Mouse (Mus musculus): ENCODE results near the gene Cdc20b. TPM values are rescaled to one million over a fixed set of nuclear protein-coding genes. Genes with fewer than 3 reads are reported as not detected.

Cdc20b gene
- polyA plus RNA-seq, 1 experiment from 2014 or later = 0.86 TPM

- no peak overlapping the region for H3K9ac ChIP-seq
- H3K36me3 ChIP-seq = no peaks in the 10 kb centered on the region
- H3K4me2 ChIP-seq = no peak overlapping the region
- WGBS = 28% methylated on average over 1 of the region's 1 CpGs
- H3K4me3 ChIP-seq = no peak overlapping the region
- no peak for ATAC-seq (ENCODE audit: low FRiP score)
- H3K4me1 ChIP-seq (replicated peaks) = no peaks in the 10 kb centered on the region
- no peaks in the 10 kb centered on the region for H3K9me3 ChIP-seq
- no peak overlapping the region for H3K27ac ChIP-seq
- H3K27me3 ChIP-seq = no peaks in the 10 kb centered on the region
These were observed 47.2 kb downstream of the Cdc20b start for GRCm38 (mm10) chr13:113082101-113082500.

GRCm38 (mm10) chr13:113084732-113085131 is 49.8 kb downstream of the Cdc20b start:
- no peak for ATAC-seq (ENCODE audit: low FRiP score)
- Histone ChIP-seq H3K4me3 (no peak overlapping the region), H3K9me3 (no peaks in the 10 kb centered on the region), H3K4me2 (no peak overlapping the region), H3K27me3 (no peaks in the 10 kb centered on the region), H3K4me1 (replicated peaks) (no peaks in the 10 kb centered on the region), H3K9ac (no peak overlapping the region), H3K36me3 (no peaks in the 10 kb centered on the region), H3K27ac (no peak overlapping the region)
- WGBS = 82% methylated on average over 5 of the region's 5 CpGs

GRCm38 (mm10) chr13:113087226-113088017 is 52.5 kb downstream of the Cdc20b start:
- H3K4me3 ChIP-seq = no peak overlapping the region
- no peak overlapping the region for H3K27ac ChIP-seq
- no peaks in the 10 kb centered on the region for H3K36me3 ChIP-seq
- H3K27me3 ChIP-seq = no peaks in the 10 kb centered on the region
- no peaks in the 10 kb centered on the region for H3K4me1 ChIP-seq (replicated peaks)
- H3K4me2 ChIP-seq = no peak overlapping the region
- no peak for ATAC-seq (ENCODE audit: low FRiP score)
- 88% methylated on average over 13 of the region's 13 CpGs for WGBS
- no peak overlapping the region for H3K9ac ChIP-seq
- H3K9me3 ChIP-seq = no peaks in the 10 kb centered on the region

- 88% methylated on average over 8 of the region's 8 CpGs for WGBS
- Histone ChIP-seq H3K4me2 (no peak overlapping the region), H3K27me3 (no peaks in the 10 kb centered on the region), H3K4me3 (no peak overlapping the region), H3K9me3 (no peaks in the 10 kb centered on the region), H3K4me1 (replicated peaks) (no peaks in the 10 kb centered on the region), H3K27ac (no peak overlapping the region), H3K9ac (no peak overlapping the region), H3K36me3 (no peaks in the 10 kb centered on the region)
- ATAC-seq (ENCODE audit: low FRiP score) = no peak
These were observed 55.6 kb downstream of the Cdc20b start for GRCm38 (mm10) chr13:113090489-113090888.

- 87% methylated on average over 1 of the region's 1 CpGs for WGBS
- ATAC-seq (ENCODE audit: low FRiP score) = no peak
- H3K27me3 ChIP-seq = no peaks in the 10 kb centered on the region
- no peaks in the 10 kb centered on the region for H3K9me3 ChIP-seq
- no peaks in the 10 kb centered on the region for H3K36me3 ChIP-seq
- H3K4me3 ChIP-seq = no peak overlapping the region
- H3K27ac ChIP-seq = no peak overlapping the region
- no peak overlapping the region for H3K4me2 ChIP-seq
- H3K4me1 ChIP-seq (replicated peaks) = no peaks in the 10 kb centered on the region
- H3K9ac ChIP-seq = no peak overlapping the region
These were observed 59.7 kb downstream of the Cdc20b start for GRCm38 (mm10) chr13:113094618-113095017.

- no peak for ATAC-seq (ENCODE audit: low FRiP score)
- no peaks in the 10 kb centered on the region for H3K36me3 ChIP-seq
- no peak overlapping the region for H3K4me2 ChIP-seq
- no peak overlapping the region for H3K9ac ChIP-seq
- H3K9me3 ChIP-seq = no peaks in the 10 kb centered on the region
- H3K4me1 ChIP-seq (replicated peaks) = no peaks in the 10 kb centered on the region
- no peak overlapping the region for H3K27ac ChIP-seq
- H3K4me3 ChIP-seq = no peak overlapping the region
- WGBS = 72% methylated on average over 3 of the region's 3 CpGs
- no peaks in the 10 kb centered on the region for H3K27me3 ChIP-seq
These were observed 62.1 kb downstream of the Cdc20b start for GRCm38 (mm10) chr13:113097011-113097410.

DNA sequence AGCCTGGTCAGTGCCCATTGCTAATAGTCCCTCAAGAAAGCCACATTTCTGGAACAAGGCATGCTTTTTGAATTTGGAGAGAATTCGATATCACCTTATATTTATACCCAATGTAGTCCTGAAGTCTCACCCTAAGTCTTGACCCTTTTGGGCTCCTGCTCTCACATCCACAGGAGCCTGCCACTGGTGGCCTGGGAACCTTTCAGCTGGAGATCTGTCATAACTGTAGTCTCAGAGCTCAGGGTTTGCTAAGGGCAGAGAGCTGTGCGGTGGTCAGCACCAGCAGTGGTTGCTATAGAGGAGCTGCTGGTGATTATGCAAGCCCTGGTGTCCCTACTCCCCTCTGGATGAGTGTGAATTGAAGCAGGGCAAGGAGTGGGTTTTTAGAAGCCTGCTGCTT is 63.5 kb downstream of the Cdc20b start:
- no peak for ATAC-seq (ENCODE audit: low FRiP score)
- Histone ChIP-seq H3K27ac (no peak overlapping the region), H3K9me3 (no peaks in the 10 kb centered on the region), H3K4me3 (no peak overlapping the region), H3K36me3 (no peaks in the 10 kb centered on the region), H3K4me2 (no peak overlapping the region), H3K27me3 (no peaks in the 10 kb centered on the region), H3K4me1 (replicated peaks) (no peaks in the 10 kb centered on the region), H3K9ac (no peak overlapping the region)
- WGBS = 100% methylated on average over 2 of the region's 2 CpGs

DNA sequence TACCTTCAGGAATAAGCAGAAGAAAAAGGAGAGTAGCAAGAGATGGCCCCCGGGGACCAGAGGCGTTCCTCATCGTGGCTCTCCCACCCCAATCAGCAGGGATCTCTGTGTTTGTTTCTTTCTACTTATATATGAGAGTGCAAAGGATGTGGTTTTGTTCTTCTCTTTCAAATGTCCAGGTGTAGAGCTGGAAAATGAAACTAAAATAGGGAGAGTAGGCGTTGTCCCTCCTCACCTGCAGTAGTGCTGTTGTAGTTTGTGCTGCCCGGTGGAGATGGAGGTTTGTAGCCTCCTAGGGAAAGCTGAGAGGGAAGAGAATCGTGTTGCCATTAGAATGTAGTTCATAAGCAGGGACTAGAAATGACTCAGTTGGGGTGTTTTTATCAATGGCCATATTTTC is 66.0 kb downstream of the Cdc20b start, which contains the start of gene Gzma:
Gzma (minus strand) TSS at position 103 of the 400 bp plus-strand sequence.
- H3K36me3 ChIP-seq = no peaks in the 10 kb centered on the region
- no peak for ATAC-seq (ENCODE audit: low FRiP score)
- H3K4me3 ChIP-seq = no peak within 1 kb of the TSS
- no peak within 1 kb of the TSS for H3K4me2 ChIP-seq
- no peaks in the 10 kb centered on the region for H3K9me3 ChIP-seq
- H3K4me1 ChIP-seq (replicated peaks) = no peaks in the 10 kb centered on the region
- WGBS = 89% methylated on average over 6 of the region's 6 CpGs
- H3K27me3 ChIP-seq = no peaks in the 10 kb centered on the region
- H3K9ac ChIP-seq = no peak within 1 kb of the TSS
- H3K27ac ChIP-seq = no peak within 1 kb of the TSS

GRCm38 (mm10) chr13:113101804-113102203 is 66.9 kb downstream of the Cdc20b start:
- ATAC-seq (ENCODE audit: low FRiP score) = no peak
- WGBS = 83% methylated on average over 10 of the region's 10 CpGs

GRCm38 (mm10) chr13:113104759-113105158 is 69.8 kb downstream of the Cdc20b start:
- WGBS = 94% methylated on average over 10 of the region's 10 CpGs

More at GRCm38 (mm10) chr13:113101804-113102203, 66.9 kb downstream of the Cdc20b start:
- H3K4me1 ChIP-seq (replicated peaks) = no peaks in the 10 kb centered on the region
- no peaks in the 10 kb centered on the region for H3K27me3 ChIP-seq
- no peak overlapping the region for H3K4me3 ChIP-seq
- no peak overlapping the region for H3K9ac ChIP-seq
- H3K27ac ChIP-seq = no peak overlapping the region
- no peak overlapping the region for H3K4me2 ChIP-seq
- H3K9me3 ChIP-seq = no peaks in the 10 kb centered on the region
- no peaks in the 10 kb centered on the region for H3K36me3 ChIP-seq

DNA sequence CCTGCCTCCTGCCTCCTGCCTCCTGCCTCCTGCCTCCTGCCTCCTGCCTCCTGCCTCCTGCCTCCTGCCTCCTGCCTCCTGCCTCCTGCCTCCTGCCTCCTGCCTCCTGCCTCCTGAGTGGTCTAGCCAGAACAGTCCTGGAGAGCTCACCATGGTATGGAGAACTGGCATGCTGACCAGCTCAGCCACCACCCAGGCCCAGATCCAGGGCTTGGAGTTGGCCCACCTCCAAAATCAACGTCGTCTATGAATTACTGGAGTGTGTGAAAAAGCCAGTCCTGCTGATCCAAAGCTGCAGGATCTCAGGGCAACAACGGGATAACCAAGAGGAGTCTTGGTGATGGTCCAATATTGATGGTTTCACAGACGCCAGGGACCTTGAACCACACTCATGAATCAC is 84.1 kb downstream of the Cdc20b start:
- WGBS = 58% methylated on average over 4 of the region's 4 CpGs

More at GRCm38 (mm10) chr13:113104759-113105158, 69.8 kb downstream of the Cdc20b start:
- no peak for ATAC-seq (ENCODE audit: low FRiP score)
- Histone ChIP-seq H3K36me3 (no peaks in the 10 kb centered on the region), H3K9me3 (no peaks in the 10 kb centered on the region), H3K4me1 (replicated peaks) (no peaks in the 10 kb centered on the region), H3K4me2 (no peak overlapping the region), H3K4me3 (no peak overlapping the region), H3K9ac (no peak overlapping the region), H3K27ac (no peak overlapping the region), H3K27me3 (no peaks in the 10 kb centered on the region)

DNA sequence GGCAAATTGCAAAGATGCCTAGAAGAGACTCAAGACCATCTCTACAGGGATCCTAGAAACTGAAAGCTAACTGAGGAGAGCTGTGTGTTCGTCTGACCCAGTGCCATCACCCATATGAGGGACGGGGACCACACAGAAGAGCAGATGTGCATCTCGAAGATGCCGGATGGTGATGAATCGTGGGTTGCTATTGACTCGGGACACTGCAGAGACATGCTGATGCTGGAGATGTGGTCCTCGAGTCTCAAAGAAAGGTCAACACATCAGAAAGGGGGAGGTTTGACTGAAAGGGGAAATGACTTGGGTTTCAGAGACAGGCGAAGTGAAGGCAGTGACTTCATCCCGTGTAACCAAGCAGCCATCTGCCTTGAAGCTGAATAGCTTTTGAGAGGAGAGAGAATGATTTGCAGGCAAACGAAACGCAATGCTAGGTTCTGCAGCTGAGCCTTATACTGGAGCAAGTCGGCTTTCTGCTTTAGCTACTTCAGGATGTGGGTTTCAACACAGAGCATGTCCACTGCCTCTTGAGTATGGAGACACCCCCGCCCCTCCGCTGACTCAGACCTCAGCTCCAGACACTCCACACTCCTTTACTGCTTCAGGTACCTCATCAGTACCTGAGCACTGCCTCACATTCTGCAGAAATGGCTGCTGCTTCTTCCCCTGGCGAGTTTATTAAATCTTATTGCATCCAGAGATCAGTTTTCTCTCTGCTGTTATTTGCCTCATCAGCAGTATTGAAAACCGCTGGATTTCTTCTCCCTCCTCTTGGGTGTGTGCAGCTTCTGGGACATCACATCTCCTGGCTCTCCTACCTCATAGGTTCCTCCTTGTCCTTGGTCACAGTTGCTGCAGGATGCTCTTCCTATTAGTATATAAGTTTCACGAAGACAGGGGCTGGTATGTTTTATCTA is 85.7 kb downstream of the Cdc20b start:
- Histone ChIP-seq H3K27me3 (no peaks in the 10 kb centered on the region), H3K9me3 (no peaks in the 10 kb centered on the region)
- 90% methylated on average over 17 of the region's 17 CpGs for WGBS

More for the DNA sequence above, 84.1 kb downstream of the Cdc20b start:
- H3K27me3 ChIP-seq = no peaks in the 10 kb centered on the region
- H3K9ac ChIP-seq = no peak overlapping the region
- H3K4me1 ChIP-seq (replicated peaks) = no peaks in the 10 kb centered on the region
- H3K9me3 ChIP-seq = no peaks in the 10 kb centered on the region
- no peak for ATAC-seq (ENCODE audit: low FRiP score)
- no peak overlapping the region for H3K4me3 ChIP-seq
- no peak overlapping the region for H3K27ac ChIP-seq
- no peaks in the 10 kb centered on the region for H3K36me3 ChIP-seq
- H3K4me2 ChIP-seq = no peak overlapping the region

More for the DNA sequence above, 85.7 kb downstream of the Cdc20b start:
- H3K4me3 ChIP-seq = no peak overlapping the region
- no peak for ATAC-seq (ENCODE audit: low FRiP score)
- no peaks in the 10 kb centered on the region for H3K36me3 ChIP-seq
- no peaks in the 10 kb centered on the region for H3K4me1 ChIP-seq (replicated peaks)
- no peak overlapping the region for H3K4me2 ChIP-seq
- no peak overlapping the region for H3K9ac ChIP-seq
- no peak overlapping the region for H3K27ac ChIP-seq

All from hindbrain, embryonic 13.5 days (tissue).